Mouse (Mus musculus): ENCODE measurements around the gene Padi6. TPM values are rescaled to one million over a fixed set of nuclear protein-coding genes. Genes with fewer than 3 reads are reported as not detected.

The Padi6 gene
- total and polyA plus RNA-seq, 2 experiments from 2014 or later: not detected

DNA sequence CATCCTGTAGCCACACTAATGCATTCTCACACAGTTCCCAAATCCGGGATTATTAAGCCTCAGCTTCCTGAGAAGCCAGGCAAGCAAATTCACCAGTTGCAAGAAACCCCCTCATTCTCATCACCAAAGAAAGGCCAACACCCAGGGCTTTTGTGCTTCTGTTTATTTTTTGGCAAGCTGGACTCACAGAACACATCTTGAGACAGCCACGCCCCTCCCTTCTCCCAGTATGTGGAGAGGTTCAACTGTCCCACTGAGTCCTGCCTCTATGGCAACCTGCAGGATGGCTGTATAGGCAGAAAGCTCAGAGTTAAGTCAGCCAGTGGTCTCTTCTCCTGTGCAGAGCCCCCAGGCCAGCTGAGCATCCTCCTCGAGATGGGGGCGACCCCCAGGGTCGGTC lies 42.8 kb upstream of the Padi6 start:
- Histone ChIP-seq H3K27me3 (ENCODE audit: control insufficient read depth, insufficient read depth, low read length) (no peaks in the 10 kb centered on the region), H3K9me3 (replicated peaks; ENCODE audit: control insufficient read depth, low read length) (no peaks in the 10 kb centered on the region), H3K27ac (ENCODE audit: low read depth) (no peak overlapping the region), H3K9ac (replicated peaks; ENCODE audit: low read depth, low read length) (no peak overlapping the region), H3K36me3 (replicated peaks; ENCODE audit: control insufficient read depth, insufficient read depth, low read length) (no peaks in the 10 kb centered on the region), H3K4me2 (ENCODE audit: low read depth, low read length) (no peak overlapping the region), H3K4me1 (ENCODE audit: control insufficient read depth, insufficient read depth) (no peaks in the 10 kb centered on the region), H3K4me3 (ENCODE audit: low read depth, low read length) (no peak overlapping the region)
- DNase-seq (ENCODE audit: low spot score): no peak
- ATAC-seq (ENCODE audit: insufficient read depth, low read depth): no peak
- TF ChIP-seq CTCF (IDR thresholded peaks at IDR 0.05; ENCODE audit: low read depth) (no peak), EP300 (IDR thresholded peaks at IDR 0.05; ENCODE audit: low read depth) (no peak)
- WGBS: 87% methylated on average over 5 of the region's 5 CpGs

DNA sequence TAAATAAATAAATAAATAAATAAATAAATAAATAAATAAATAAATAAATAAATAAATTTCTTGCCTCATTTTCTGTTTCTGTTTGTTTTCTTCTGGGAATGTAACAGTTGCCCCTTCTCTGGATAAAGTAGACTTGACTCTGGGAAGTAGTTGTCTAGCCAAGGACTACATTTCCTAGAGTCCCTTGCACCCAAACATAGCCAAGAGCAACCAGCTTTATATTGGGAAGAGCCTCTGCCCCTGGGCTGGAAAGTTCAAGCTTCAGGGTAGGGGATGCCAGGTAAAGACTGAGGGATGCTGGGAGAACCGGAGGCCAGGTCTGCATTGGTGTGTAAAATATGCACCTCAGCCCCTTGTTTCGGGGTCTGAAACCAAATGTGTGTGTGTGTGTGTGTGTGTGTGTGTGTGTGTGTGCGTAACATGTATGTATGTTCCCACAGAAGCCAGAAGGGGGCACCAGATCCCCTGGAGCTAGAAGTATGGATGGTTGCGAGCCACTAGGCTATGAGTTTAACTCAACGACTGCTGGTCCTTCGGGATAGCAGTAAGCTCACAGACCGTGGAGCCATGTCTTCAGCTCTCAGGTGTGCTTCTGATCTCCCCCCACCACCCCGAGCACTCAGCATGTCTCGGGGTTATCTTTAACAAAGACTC lies 42.0 kb upstream of the Padi6 start:
- ATAC-seq (ENCODE audit: insufficient read depth, low read depth): no peak
- no peaks in the 10 kb centered on the region for H3K27me3 ChIP-seq (ENCODE audit: control insufficient read depth, insufficient read depth, low read length)
- WGBS: 95% methylated on average over 9 of the region's 9 CpGs
- H3K9ac ChIP-seq (replicated peaks; ENCODE audit: low read depth, low read length): no peak overlapping the region
- TF ChIP-seq CTCF (IDR thresholded peaks at IDR 0.05; ENCODE audit: low read depth): no peak
- no peak for TF ChIP-seq EP300 (IDR thresholded peaks at IDR 0.05; ENCODE audit: low read depth)
- H3K4me3 ChIP-seq (ENCODE audit: low read depth, low read length): no peak overlapping the region
- H3K36me3 ChIP-seq (replicated peaks; ENCODE audit: control insufficient read depth, insufficient read depth, low read length): no peaks in the 10 kb centered on the region
- H3K9me3 ChIP-seq (replicated peaks; ENCODE audit: control insufficient read depth, low read length): no peaks in the 10 kb centered on the region
- no peak overlapping the region for H3K27ac ChIP-seq (ENCODE audit: low read depth)
- DNase-seq (ENCODE audit: low spot score): no peak
- H3K4me2 ChIP-seq (ENCODE audit: low read depth, low read length): no peak overlapping the region
- no peaks in the 10 kb centered on the region for H3K4me1 ChIP-seq (ENCODE audit: control insufficient read depth, insufficient read depth)

DNA sequence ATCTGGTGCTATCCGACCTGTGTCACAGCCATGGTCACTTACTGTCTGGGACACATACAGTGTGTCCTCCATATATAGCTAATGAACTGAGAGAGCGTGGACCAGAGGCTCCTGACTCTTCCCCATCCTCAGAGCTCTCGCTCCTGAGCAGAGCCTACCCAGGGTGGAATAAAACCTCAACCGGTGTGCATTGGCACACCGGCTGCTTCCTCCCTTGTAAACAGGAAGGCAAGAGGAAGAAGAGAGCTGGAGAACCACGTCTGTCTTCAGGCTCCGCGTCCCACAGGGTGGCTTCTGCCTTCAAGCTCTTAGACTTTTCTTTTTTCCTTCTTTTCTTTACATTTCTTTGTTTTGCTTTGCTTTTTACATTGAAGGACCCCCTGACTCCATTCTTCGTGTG lies 40.4 kb upstream of the Padi6 start:
- no peak for TF ChIP-seq CTCF (IDR thresholded peaks at IDR 0.05; ENCODE audit: low read depth)
- TF ChIP-seq EP300 (IDR thresholded peaks at IDR 0.05; ENCODE audit: low read depth): no peak
- ATAC-seq (ENCODE audit: insufficient read depth, low read depth): no peak
- H3K9me3 ChIP-seq (replicated peaks; ENCODE audit: control insufficient read depth, low read length): no peaks in the 10 kb centered on the region
- no peaks in the 10 kb centered on the region for H3K4me1 ChIP-seq (ENCODE audit: control insufficient read depth, insufficient read depth)
- H3K4me3 ChIP-seq (ENCODE audit: low read depth, low read length): no peak overlapping the region
- no peak for DNase-seq (ENCODE audit: low spot score)
- H3K9ac ChIP-seq (replicated peaks; ENCODE audit: low read depth, low read length): no peak overlapping the region
- no peak overlapping the region for H3K4me2 ChIP-seq (ENCODE audit: low read depth, low read length)
- no peaks in the 10 kb centered on the region for H3K27me3 ChIP-seq (ENCODE audit: control insufficient read depth, insufficient read depth, low read length)
- H3K36me3 ChIP-seq (replicated peaks; ENCODE audit: control insufficient read depth, insufficient read depth, low read length): no peaks in the 10 kb centered on the region
- no peak overlapping the region for H3K27ac ChIP-seq (ENCODE audit: low read depth)
- 79% methylated on average over 9 of the region's 9 CpGs for whole genome bisulfite sequencing

DNA sequence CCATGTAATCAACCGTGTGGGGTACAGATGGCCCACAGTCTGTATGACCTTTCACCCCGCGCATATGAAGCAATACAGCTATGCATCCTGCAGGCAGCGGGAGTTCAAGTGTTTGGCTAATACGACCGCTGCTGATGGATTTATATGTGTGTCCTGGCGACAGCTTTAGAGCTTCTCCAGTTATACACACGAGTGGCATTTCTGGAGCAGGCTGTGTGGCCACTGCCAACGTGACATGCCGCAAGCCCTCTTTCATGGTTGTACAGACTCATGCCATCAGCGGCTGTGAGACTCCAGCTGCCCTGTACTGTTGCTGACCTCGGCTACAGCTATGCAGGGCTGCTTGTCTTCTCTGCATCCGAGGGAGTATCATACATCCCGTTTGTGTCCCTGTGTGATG lies 38.1 kb upstream of the Padi6 start:
- H3K27me3 ChIP-seq (ENCODE audit: control insufficient read depth, insufficient read depth, low read length): no peaks in the 10 kb centered on the region
- H3K9me3 ChIP-seq (replicated peaks; ENCODE audit: control insufficient read depth, low read length): no peaks in the 10 kb centered on the region
- no peaks in the 10 kb centered on the region for H3K4me1 ChIP-seq (ENCODE audit: control insufficient read depth, insufficient read depth)
- no peak overlapping the region for H3K27ac ChIP-seq (ENCODE audit: low read depth)
- H3K4me3 ChIP-seq (ENCODE audit: low read depth, low read length): no peak overlapping the region
- WGBS: 65% methylated on average over 14 of the region's 14 CpGs
- ATAC-seq (ENCODE audit: insufficient read depth, low read depth): no peak
- no peak for DNase-seq (ENCODE audit: low spot score)
- H3K9ac ChIP-seq (replicated peaks; ENCODE audit: low read depth, low read length): no peak overlapping the region
- no peak overlapping the region for H3K4me2 ChIP-seq (ENCODE audit: low read depth, low read length)
- TF ChIP-seq CTCF (IDR thresholded peaks at IDR 0.05; ENCODE audit: low read depth): no peak
- no peak for TF ChIP-seq EP300 (IDR thresholded peaks at IDR 0.05; ENCODE audit: low read depth)
- H3K36me3 ChIP-seq (replicated peaks; ENCODE audit: control insufficient read depth, insufficient read depth, low read length): no peaks in the 10 kb centered on the region

DNA sequence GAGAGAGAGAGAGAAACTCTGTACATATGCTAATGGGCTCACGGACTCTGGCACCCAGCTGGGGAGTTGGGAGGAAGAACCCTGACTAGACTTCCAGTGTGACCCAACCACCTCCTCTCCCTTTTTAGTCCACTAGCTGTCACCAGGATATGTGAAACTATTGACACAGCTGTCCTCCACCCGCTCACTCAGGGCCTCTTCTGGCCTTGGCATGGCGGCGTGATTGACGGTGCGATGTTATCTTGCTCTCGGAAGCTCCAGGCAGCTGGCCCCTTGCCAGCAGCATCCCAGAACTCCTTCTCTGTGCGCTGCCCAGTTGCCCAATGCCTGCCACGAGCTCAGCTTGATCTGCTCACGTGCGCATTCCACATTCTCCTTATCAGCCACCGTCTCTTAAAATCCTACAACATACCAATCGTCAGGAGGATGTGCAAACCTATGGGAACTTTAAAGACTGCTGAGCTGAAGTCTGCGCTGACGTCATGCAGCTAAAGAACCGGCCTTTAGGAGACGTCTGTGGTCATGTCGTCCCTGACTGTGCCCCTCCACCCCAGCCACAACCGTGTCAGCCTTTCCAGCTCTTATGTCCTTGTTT lies 37.5 kb upstream of the Padi6 start:
- Histone ChIP-seq H3K27me3 (ENCODE audit: control insufficient read depth, insufficient read depth, low read length) (no peaks in the 10 kb centered on the region), H3K4me3 (ENCODE audit: low read depth, low read length) (no peak overlapping the region), H3K4me1 (ENCODE audit: control insufficient read depth, insufficient read depth) (no peaks in the 10 kb centered on the region), H3K36me3 (replicated peaks; ENCODE audit: control insufficient read depth, insufficient read depth, low read length) (no peaks in the 10 kb centered on the region), H3K27ac (ENCODE audit: low read depth) (no peak overlapping the region), H3K4me2 (ENCODE audit: low read depth, low read length) (no peak overlapping the region), H3K9me3 (replicated peaks; ENCODE audit: control insufficient read depth, low read length) (no peaks in the 10 kb centered on the region), H3K9ac (replicated peaks; ENCODE audit: low read depth, low read length) (no peak overlapping the region)
- ATAC-seq (ENCODE audit: insufficient read depth, low read depth): peak; percentile 73
- WGBS: 14% methylated on average over 19 of the region's 19 CpGs
- TF ChIP-seq EP300 (IDR thresholded peaks at IDR 0.05; ENCODE audit: low read depth) (peak; percentile 61; the same call in 1 of the 2 replicates), CTCF (IDR thresholded peaks at IDR 0.05; ENCODE audit: low read depth) (no peak)
- peak; percentile 50 for DNase-seq (ENCODE audit: low spot score)

DNA sequence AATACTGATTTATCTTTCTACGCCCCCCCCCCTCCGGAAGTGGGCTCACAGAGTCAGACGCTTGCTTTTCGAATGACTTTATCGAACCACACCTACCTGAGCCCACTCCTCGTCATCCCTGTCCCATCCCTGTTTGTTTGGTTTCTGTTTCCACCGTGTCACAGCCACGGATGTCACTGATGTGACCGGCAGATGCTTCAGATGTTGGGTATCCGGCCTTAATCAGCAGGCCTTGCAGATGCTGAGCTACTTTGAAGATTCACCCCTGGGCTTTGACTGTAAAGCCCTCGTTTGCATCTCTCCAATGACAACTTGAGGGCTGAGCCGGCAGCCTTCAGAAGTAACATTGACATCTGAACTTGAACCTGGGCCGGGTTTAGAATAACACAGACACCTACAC lies 34.2 kb upstream of the Padi6 start:
- no peak overlapping the region for H3K9ac ChIP-seq (replicated peaks; ENCODE audit: low read depth, low read length)
- no peak for DNase-seq (ENCODE audit: low spot score)
- ATAC-seq (ENCODE audit: insufficient read depth, low read depth): no peak
- no peak for TF ChIP-seq EP300 (IDR thresholded peaks at IDR 0.05; ENCODE audit: low read depth)
- TF ChIP-seq CTCF (IDR thresholded peaks at IDR 0.05; ENCODE audit: low read depth): no peak
- no peak overlapping the region for H3K4me3 ChIP-seq (ENCODE audit: low read depth, low read length)
- H3K36me3 ChIP-seq (replicated peaks; ENCODE audit: control insufficient read depth, insufficient read depth, low read length): no peaks in the 10 kb centered on the region
- WGBS: 72% methylated on average over 13 of the region's 13 CpGs
- H3K27me3 ChIP-seq (ENCODE audit: control insufficient read depth, insufficient read depth, low read length): no peaks in the 10 kb centered on the region
- no peak overlapping the region for H3K27ac ChIP-seq (ENCODE audit: low read depth)
- no peak overlapping the region for H3K4me2 ChIP-seq (ENCODE audit: low read depth, low read length)
- H3K9me3 ChIP-seq (replicated peaks; ENCODE audit: control insufficient read depth, low read length): no peaks in the 10 kb centered on the region
- no peaks in the 10 kb centered on the region for H3K4me1 ChIP-seq (ENCODE audit: control insufficient read depth, insufficient read depth)

All from heart, postnatal 0 days (tissue).